Mouse (Mus musculus) splenic B cell, adult 2 months (primary cell): ENCODE data around the gene Oas3.

Experiments used
- DNase-seq: peaks from one replicate; pipeline ENCODE4 v3.0.0-alpha.2; 2011; ENCODE audit warnings: low read depth, low spot score
- H3K27me3 ChIP-seq: 2 replicates; pipeline ENCODE4 v1.6.1; 2012; ENCODE audit warnings: mild to moderate bottlenecking, low read length, moderate library complexity, mixed read lengths; ENCODE audit not compliant: control insufficient read depth, poor library complexity, insufficient read depth, severe bottlenecking
- H3K36me3 ChIP-seq: 2 replicates; pipeline ENCODE4 v1.6.1; 2012; ENCODE audit warnings: mild to moderate bottlenecking, low read length, moderate library complexity, mixed read lengths; ENCODE audit not compliant: control insufficient read depth, poor library complexity, insufficient read depth, severe bottlenecking

Oas3 gene

GRCm38 (mm10) chr5:120779922-120780321 is 2.5 kb upstream of the Oas3 start:
- DNase-seq, result no peak
- Histone ChIP-seq H3K27me3 (no peaks in the 10 kb centered on the region), H3K36me3 (no peaks in the 10 kb centered on the region)

- Histone ChIP-seq H3K36me3 (no peaks in the 10 kb centered on the region), H3K27me3 (no peaks in the 10 kb centered on the region)
- DNase-seq, result no peak
Observed at GRCm38 (mm10) chr5:120778941-120779340, 1.5 kb upstream of the Oas3 start.

GRCm38 (mm10) chr5:120776801-120777200 is 660 bp downstream of the Oas3 start:
- Histone ChIP-seq H3K36me3 (no peaks in the 10 kb centered on the region), H3K27me3 (no peaks in the 10 kb centered on the region)
- no peak for DNase-seq

GRCm38 (mm10) chr5:120775287-120775985 is 2.0 kb downstream of the Oas3 start:
- H3K36me3 ChIP-seq, result no peaks in the 10 kb centered on the region
- H3K27me3 ChIP-seq, result no peaks in the 10 kb centered on the region
- DNase-seq, result peak; percentile 41

- H3K27me3 ChIP-seq, result no peaks in the 10 kb centered on the region
- no peaks in the 10 kb centered on the region for H3K36me3 ChIP-seq
- no peak for DNase-seq
Observed at GRCm38 (mm10) chr5:120769396-120769795, 8.1 kb downstream of the Oas3 start.

- DNase-seq, result no peak
- Histone ChIP-seq H3K27me3 (no peaks in the 10 kb centered on the region), H3K36me3 (0 out of 2 replicates have a peak, but pooled peaks cover 1% of the 10 kb centered on the region)
Observed at GRCm38 (mm10) chr5:120765010-120765409, 12.5 kb downstream of the Oas3 start.

- DNase-seq, result no peak
- no peaks in the 10 kb centered on the region for H3K27me3 ChIP-seq
- H3K36me3 ChIP-seq, result 0 out of 2 replicates have a peak, but pooled peaks cover 1% of the 10 kb centered on the region
Observed at GRCm38 (mm10) chr5:120761901-120762300, 15.6 kb downstream of the Oas3 start.

GRCm38 (mm10) chr5:120754215-120754614 is 23.2 kb downstream of the Oas3 start:
- Histone ChIP-seq H3K36me3 (no peaks in the 10 kb centered on the region), H3K27me3 (no peaks in the 10 kb centered on the region)
- DNase-seq, result no peak

- DNase-seq, result no peak
- no peaks in the 10 kb centered on the region for H3K27me3 ChIP-seq
- no peaks in the 10 kb centered on the region for H3K36me3 ChIP-seq
Observed at GRCm38 (mm10) chr5:120752786-120753185, 24.7 kb downstream of the Oas3 start.

- H3K36me3 ChIP-seq, result no peaks in the 10 kb centered on the region
- H3K27me3 ChIP-seq, result no peaks in the 10 kb centered on the region
- DNase-seq, result no peak
Observed at GRCm38 (mm10) chr5:120751206-120751605, 26.3 kb downstream of the Oas3 start.

GRCm38 (mm10) chr5:120749688-120750087 is 27.8 kb downstream of the Oas3 start, which contains the start of gene Oas2:
TSS of gene Oas2 (minus strand) at chr5:120749853.
- peak; percentile 48 for DNase-seq
- Histone ChIP-seq H3K27me3 (no peaks in the 10 kb centered on the region), H3K36me3 (no peaks in the 10 kb centered on the region)

GRCm38 (mm10) chr5:120746451-120746850 is 31.0 kb downstream of the Oas3 start:
- Histone ChIP-seq H3K36me3 (no peaks in the 10 kb centered on the region; the same call in none of the 2 replicates), H3K27me3 (no peaks in the 10 kb centered on the region)
- DNase-seq, result peak; percentile 78

GRCm38 (mm10) chr5:120742125-120742524 is 35.3 kb downstream of the Oas3 start:
- H3K27me3 ChIP-seq, result no peaks in the 10 kb centered on the region
- peaks cover 7% of the 10 kb centered on the region for H3K36me3 ChIP-seq
- peak; percentile 84 for DNase-seq

GRCm38 (mm10) chr5:120734380-120734990 is 43.0 kb downstream of the Oas3 start:
- DNase-seq, result no peak
- no peaks in the 10 kb centered on the region for H3K27me3 ChIP-seq

GRCm38 (mm10) chr5:120733696-120734095 is 43.8 kb downstream of the Oas3 start:
- no peak for DNase-seq
- Histone ChIP-seq H3K36me3 (peaks cover 5% of the 10 kb centered on the region; the same call in 1 of the 2 replicates), H3K27me3 (no peaks in the 10 kb centered on the region)

More at GRCm38 (mm10) chr5:120734380-120734990, 43.0 kb downstream of the Oas3 start:
- H3K36me3 ChIP-seq, result peaks cover 7% of the 10 kb centered on the region; the same call in 1 of the 2 replicates
